Mouse (Mus musculus): ENCODE measurements at regions not wholly inside any gene's neighbourhood (a gene's known extent, or its start where the extent isn't known, plus 50 kb on each side); places are given as distances from the start of the nearest gene placed in this dataset.

GRCm38 (mm10) chr12:25393501-25393900 lies 296.6 kb upstream of the Id2 start:
- DNase-seq (ENCODE audit: low spot score in 2 of 2), result no peak

DNA sequence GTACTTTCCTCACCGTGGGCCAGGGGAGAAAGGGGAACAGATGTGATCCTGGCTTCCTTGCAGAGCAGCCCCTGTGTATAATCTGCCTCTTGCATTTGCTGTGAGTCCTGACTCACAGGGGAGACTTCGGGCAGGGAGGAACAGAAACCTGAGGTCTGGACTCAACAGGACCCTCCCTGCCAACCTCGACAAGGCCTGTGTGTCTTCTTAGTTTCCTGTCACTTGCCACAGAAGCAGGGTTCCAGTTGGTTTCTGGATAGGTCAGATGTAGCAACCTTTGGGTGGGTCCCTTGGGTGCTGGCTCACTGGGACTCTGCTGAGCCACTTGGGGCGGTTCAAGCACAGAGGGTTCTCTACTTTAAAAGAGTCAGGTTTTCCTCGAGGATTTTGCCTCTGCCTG lies 292.3 kb upstream of the Id2 start:
- DNase-seq (ENCODE audit: low spot score in 2 of 2), result no peak

GRCm38 (mm10) chr12:25387791-25388280 lies 290.9 kb upstream of the Id2 start:
- no peak for DNase-seq (ENCODE audit: low spot score in 2 of 2)

- DNase-seq (ENCODE audit: low spot score in 2 of 2), result no peak
Measured at GRCm38 (mm10) chr12:25382961-25383360, 286.0 kb upstream of the Id2 start.

DNA sequence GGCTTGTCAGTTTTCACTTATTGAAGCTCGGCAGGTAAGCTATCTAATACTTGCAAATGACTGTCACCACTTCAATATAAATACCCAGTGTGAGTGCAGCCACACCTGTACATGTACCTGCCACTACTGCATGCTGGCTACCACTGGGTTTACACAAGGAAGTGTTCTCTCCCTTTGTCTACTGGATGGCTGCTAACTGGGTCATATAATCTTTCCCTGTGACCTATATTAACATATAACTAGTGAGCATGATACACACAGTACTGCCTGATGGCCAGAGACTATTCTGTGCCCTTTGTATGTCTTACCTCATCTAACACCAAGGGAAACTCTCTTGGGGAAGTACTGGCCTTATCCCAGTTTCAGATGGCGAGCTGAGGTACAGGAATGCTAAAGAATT lies 285.5 kb upstream of the Id2 start:
- DNase-seq (ENCODE audit: low spot score in 2 of 2), result no peak

DNA sequence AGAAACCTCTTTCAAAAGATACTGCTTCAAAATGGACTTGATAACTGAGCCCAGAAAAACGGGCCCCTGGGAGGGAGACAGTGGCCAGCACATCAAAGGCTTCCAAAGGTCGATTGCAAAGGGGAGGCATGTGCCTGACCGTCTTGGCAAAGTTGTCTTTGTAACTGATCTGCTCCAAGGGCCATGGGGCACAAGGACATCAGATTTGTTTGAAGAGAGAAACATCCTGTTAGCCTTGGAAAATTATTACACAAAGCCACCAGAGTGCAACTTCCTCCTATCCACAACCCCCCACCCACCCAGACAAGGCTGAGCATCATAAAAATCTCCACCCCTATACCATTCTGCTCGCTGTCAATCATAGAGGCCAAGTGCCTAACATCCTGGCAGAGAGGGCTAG lies 284.7 kb upstream of the Id2 start:
- DNase-seq (ENCODE audit: low spot score in 2 of 2), result no peak

GRCm38 (mm10) chr12:25379996-25380395 lies 283.1 kb upstream of the Id2 start:
- DNase-seq (ENCODE audit: low spot score in 2 of 2), result no peak

DNA sequence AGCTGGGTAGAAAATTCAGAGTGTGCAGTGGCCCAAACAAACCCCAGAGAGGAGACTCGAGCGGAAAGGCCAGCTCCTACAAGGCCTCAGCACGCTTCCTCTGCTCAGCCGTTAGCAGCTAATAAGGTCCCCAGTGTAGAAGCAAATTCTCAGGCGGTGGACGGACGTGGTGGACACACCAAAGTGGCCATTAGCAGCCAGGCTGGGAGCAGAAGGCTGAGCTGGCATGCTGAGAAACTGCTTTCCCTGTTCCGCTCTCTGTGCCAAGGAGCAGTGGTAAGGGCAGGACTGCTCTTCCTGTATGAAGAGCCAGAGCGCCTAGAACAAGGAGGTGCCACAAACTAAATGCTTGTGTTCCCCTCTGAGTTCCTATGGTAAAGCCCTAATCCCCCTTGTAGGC lies 282.1 kb upstream of the Id2 start:
- DNase-seq (ENCODE audit: low spot score in 2 of 2), result no peak

- no peak for DNase-seq (ENCODE audit: low spot score in 2 of 2)
Measured at GRCm38 (mm10) chr12:25378036-25378645, 281.2 kb upstream of the Id2 start.

- no peak for DNase-seq (ENCODE audit: low spot score in 2 of 2)
Measured at GRCm38 (mm10) chr12:25376451-25376850, 279.5 kb upstream of the Id2 start.

DNA sequence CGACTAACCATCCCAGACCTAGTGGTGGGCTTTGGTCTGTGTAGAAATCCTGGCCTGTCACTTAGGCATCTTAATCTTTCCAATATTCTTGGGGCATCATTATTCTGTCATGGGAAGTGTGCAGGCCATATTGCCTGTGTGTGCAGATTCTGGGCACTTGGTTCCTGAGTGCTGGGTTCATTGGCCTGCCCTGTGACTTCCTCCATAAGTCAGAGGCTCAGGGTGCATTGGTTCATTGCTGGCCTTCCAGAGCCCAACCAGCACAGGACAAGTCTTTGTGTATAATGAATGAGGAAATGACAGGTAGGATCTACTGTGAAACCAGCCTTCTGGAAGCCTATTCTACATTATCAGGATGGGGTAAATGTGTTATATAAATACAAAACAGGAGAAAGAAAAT lies 270.6 kb upstream of the Id2 start:
- DNase-seq (ENCODE audit: low spot score in 2 of 2), result no peak

GRCm38 (mm10) chr12:25365600-25366267 lies 268.8 kb upstream of the Id2 start:
- DNase-seq (ENCODE audit: low spot score in 2 of 2), result no peak

DNA sequence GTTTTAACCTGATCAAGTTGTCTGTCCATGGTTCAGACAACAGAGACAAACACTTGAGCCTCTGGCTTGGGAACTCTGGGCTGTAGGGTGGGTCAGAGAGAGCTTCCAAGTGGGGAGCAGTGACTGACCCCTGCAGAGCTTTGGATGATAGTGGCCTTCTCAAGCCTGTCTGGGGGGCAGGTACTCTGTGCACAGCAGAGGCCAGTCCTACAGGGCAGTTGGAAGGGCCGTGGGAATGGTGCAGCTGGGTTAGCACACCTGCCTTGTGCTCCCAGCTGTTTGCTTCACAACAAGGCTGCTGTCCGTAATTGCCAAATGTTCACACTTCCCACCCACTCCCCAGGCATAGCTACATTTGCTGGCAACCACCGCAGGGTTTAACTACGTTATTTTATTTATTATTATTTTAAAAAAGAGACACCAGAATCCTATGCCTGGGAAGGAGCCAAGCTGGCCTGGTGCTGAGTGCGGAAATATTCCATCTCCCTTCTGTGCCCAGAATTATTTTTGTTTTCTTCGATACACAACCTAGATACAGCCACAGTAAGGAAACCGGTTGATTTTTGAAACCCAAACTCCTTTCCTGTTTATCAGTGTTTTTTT lies 268.1 kb upstream of the Id2 start:
- DNase-seq (ENCODE audit: low spot score in 2 of 2), result no peak

GRCm38 (mm10) chr12:25363839-25364238 lies 266.9 kb upstream of the Id2 start:
- DNase-seq (ENCODE audit: low spot score in 2 of 2), result no peak

- DNase-seq (ENCODE audit: low spot score in 2 of 2), result no peak
Measured at GRCm38 (mm10) chr12:25363341-25363740, 266.4 kb upstream of the Id2 start.

DNA sequence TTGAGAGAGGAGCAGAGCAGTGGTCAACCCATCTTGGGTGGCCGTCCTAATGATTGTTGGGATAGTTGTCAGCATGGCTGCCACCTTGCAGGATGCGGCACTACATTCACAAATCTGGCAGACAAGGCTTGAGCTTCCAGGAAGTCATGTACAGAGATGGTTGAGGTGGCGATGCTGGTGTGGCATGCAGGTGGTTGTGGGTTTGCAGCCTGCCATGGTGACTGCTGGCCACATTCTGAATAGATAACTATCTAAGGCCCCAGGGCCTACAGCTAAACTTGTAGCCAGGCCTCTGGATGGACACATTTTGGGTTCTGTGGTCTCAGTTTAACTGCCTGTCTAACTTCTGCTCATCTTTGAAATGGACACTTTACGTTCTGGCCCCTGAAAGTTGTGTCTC lies 265.8 kb upstream of the Id2 start:
- no peak for DNase-seq (ENCODE audit: low spot score in 2 of 2)

GRCm38 (mm10) chr12:25360726-25361125 lies 263.8 kb upstream of the Id2 start:
- no peak for DNase-seq (ENCODE audit: low spot score in 2 of 2)

- DNase-seq (ENCODE audit: low spot score in 2 of 2), result peak in 1 of 2 experiments; percentile 10
Measured at GRCm38 (mm10) chr12:25359931-25360330, 263.0 kb upstream of the Id2 start.

DNA sequence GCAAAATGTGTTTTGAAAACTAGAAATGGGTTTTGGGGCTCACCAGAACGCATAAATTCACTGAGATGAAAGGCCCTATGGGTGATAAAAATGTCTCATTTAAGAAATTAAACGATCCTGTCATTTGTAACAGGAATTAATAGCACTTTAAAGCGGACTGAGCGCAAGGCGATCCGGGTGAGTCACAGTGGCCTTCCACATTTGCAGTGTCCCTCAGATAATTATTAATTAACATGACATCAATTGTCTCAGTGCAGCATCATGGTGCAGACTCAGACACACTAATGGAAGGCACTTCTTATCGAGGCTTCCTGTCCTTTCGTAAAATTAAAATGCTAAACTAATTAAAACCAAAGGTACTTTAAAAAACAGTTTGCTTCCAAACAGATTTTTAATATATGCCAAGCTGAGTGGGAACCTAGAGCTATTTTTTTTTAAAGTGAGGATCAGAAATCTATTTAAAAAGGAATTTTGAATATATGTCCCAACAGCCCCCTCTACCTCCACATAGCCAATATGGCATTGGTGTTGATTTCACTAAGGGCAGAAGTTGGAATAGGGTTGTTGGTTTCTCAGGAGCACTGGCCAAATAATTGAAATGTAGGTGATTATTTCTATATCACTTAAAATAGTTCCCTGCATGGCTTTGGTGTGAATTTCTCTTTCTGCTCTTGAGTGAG lies 262.0 kb upstream of the Id2 start:
- no peak for DNase-seq (ENCODE audit: low spot score in 2 of 2)

- DNase-seq (ENCODE audit: low spot score in 2 of 2), result no peak
Measured at GRCm38 (mm10) chr12:25356774-25357173, 259.8 kb upstream of the Id2 start.

GRCm38 (mm10) chr12:25355217-25355616 lies 258.3 kb upstream of the Id2 start:
- no peak for DNase-seq (ENCODE audit: low spot score in 2 of 2)

- DNase-seq (ENCODE audit: low spot score in 2 of 2), result no peak
Measured at GRCm38 (mm10) chr12:25353402-25353896, 256.5 kb upstream of the Id2 start.
